Mouse (Mus musculus) spleen, postnatal 36 days (tissue): ENCODE results near the gene Cldn1.

Experiments
- DNase-seq, 2 experiments: peaks; one replicate each; pipeline ENCODE4 v3.0.0; 2022; ENCODE audit warnings: low spot score in 2 of 2, mixed read lengths in 1 of 2

The Cldn1 gene

DNA sequence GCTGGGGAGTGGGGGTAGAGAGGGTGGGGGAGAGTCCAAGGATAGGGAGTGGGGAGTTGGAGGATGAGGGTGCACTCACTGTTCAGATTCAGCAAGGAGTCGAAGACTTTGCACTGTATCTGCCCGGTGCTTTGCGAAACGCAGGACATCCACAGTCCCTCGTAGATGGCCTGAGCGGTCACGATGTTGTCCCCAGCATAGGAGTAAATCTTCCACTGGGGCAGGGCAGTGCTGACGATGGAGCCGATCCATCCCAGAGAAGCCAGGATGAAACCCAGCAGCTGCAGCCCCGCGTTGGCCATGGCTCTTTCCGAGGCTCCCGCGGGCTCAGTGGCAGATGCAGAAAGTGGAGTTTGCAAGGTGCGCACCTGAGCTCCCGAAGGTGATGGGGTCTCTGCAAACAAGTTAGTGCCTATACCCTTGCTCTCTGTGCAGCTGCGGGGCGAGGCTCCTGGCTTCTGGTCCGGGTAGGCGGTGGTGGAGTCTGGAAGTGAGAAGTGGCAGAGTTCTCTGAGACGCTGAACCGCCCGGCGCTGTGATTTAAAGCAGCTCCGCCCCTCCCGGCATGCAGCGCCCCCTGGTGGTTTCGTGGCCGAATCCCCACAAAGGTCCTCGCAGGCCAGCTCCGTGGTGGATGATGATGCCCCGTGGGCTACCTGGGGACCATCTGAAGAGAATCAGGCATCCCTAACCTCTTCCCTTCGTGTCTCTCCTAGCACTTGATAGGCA is at the start of gene Cldn1:
Gene Cldn1 (minus strand): TSS at position 517 of the 729 bp plus-strand sequence.
- DNase-seq, result peak; percentile 6 to 23

DNA sequence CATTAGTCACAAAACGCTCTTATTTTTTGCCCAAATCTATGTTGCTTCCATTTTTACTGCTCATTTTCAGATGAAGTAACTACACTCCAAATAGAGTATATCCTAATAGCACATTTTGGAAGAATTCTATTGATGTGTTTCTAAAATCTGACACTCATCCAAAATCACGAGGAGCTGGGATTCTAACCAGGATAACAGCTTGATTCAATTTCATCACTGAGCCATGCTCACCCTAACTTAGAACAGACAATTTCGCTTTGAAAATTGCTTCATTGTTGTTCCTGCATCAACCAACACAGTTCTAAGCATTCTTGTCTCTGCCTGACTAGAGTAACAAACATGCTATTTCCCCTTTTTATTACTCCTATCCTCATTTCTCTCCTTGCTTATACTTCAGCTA is 47.0 kb upstream of the Cldn1 start:
- no peak for DNase-seq

DNA sequence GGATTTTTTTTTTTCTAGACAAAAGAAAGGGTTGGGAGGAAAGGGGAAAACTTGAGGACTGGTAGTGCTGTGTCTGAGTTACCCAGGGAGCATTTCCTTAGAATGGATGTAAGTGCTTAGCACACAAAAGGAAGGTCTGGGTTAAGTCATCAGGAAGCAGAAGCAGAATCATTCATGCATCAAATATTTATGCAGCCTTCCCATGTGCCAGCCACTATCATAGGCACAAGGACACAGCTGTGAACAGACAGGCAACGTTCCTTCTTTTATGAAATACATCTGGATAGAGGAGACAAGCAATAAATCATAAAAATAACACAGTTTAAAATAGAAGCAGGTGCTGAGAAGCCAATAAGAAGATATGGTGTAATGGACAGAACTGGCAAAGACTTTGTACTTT is 32.4 kb upstream of the Cldn1 start:
- no peak for DNase-seq

GRCm38 (mm10) chr16:26400971-26401370 is 29.3 kb upstream of the Cldn1 start:
- no peak for DNase-seq

GRCm38 (mm10) chr16:26400549-26400948 is 28.9 kb upstream of the Cldn1 start:
- DNase-seq, result no peak

- DNase-seq, result no peak
Measured at GRCm38 (mm10) chr16:26390936-26391335, 19.3 kb upstream of the Cldn1 start.

- DNase-seq, result no peak
Measured at GRCm38 (mm10) chr16:26386159-26386558, 14.5 kb upstream of the Cldn1 start.

- DNase-seq, result no peak
Measured at GRCm38 (mm10) chr16:26384112-26384649, 12.5 kb upstream of the Cldn1 start.

- DNase-seq, result no peak
Measured at GRCm38 (mm10) chr16:26377170-26377569, 5.5 kb upstream of the Cldn1 start.

GRCm38 (mm10) chr16:26370127-26370526 is 1.5 kb downstream of the Cldn1 start:
- DNase-seq, result no peak

DNA sequence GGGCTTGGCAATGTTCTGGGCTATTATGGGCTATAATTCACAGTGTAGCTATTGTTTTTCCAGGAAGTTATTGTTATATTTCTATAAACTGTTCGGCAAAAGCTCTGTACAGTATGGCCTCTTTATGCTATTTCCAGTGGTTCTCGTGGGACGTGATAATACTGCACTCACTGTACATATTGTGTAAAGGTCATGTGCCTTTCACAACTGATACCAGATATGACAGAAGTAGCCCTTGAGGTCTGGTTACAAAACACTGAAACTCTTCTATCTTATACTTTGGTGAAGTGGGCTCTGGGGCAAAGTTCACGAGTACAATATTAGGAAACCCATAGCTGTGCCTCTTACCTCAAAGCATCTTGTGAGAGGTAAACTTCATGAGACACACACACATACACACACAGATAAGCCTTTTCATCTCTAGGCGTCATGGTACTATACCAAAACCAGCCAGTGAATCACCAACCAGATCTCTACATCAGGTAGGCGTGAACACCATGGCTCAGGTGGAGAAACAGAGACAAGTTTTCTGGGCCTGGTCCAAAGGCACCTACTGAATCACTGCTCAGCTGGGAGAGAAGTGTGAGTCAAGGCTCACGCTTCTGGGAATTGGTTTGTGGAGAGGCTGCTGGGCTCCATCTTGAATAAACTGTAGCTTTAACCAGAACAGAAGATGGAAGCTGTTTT is 2.5 kb downstream of the Cldn1 start:
- no peak for DNase-seq

DNA sequence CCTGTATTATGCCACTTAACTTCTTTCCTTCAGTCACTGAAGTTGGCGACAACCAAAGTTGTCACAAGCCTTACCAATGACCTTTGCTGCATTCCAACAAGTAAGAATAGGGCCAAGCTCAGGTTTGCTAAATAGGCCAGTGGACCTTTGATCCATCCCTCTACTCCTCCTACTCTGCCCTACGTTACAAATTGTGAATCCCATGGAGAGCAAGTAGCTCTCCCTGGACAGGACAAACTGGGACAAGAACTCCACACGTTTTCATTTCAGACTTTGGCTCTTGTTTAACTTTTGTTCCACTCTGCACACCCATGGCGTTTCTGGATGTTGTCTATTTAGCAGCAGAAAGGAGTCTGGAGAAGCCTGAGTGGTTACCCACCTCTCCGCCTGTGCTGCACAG is 3.5 kb downstream of the Cldn1 start:
- DNase-seq, result no peak

GRCm38 (mm10) chr16:26360694-26361093 is 10.9 kb downstream of the Cldn1 start:
- DNase-seq, result no peak

- no peak for DNase-seq
Measured at GRCm38 (mm10) chr16:26359619-26360018, 12.0 kb downstream of the Cldn1 start.

GRCm38 (mm10) chr16:26358898-26359297 is 12.7 kb downstream of the Cldn1 start:
- no peak for DNase-seq

GRCm38 (mm10) chr16:26357863-26358780 is 13.5 kb downstream of the Cldn1 start:
- no peak for DNase-seq

DNA sequence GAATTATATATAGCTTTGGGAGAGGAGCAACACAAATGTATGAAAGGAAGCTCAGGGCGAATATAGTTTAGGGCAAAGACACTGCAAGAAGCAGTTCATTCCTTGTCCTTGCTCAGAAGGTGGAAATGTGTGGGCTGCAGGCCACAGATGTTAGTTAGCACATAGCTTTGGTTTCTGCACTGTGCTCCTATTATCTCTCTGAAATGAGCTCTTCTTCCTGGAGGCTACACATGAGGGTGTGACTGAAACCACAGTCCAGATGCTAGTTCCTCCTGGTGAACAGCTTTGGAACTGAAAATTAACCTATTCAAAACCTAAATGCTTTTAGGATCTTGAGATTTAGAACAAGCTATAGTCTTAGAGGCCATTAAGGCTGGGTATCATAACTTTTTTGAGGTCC is 16.1 kb downstream of the Cldn1 start:
- DNase-seq, result no peak

DNA sequence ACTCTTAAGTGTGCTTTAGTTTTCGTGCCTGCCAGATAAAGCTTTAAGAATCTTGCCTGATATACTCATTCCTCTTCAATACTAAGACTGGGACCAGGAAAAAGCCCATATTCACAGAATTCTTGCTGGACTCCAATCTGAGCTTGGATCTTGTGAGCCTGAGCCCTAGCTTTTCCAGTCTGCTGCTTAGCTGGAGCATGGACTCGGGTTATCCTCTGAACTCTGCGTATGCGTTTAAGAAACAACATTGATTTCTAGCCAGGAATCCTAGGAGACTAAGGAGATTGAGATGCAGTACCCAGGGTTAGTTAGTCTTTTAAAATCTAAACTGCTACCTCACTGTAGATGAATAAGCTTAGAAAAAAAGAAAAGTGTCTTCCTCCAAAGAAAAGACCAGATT is 20.9 kb downstream of the Cldn1 start:
- DNase-seq, result no peak

DNA sequence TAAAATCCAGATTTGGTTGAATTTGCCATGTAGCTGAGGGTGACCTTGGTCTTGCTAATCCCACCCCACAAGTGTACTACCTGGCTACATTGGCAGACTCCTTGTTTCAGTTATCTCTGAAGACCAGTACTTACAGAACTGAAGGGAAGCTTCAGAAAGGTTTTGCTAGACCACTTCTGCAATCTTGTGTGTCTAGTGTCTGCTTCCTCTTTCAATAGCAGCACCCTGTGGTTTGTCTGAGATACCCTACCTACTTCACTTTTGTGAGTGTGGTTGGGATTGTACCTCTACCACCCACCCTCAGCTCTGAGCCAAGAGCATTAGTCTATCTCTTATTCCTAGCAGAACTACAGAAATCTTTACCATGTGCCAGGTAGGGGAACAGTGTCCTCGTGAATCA is 22.8 kb downstream of the Cldn1 start:
- DNase-seq, result peak; percentile 4 to 11

DNA sequence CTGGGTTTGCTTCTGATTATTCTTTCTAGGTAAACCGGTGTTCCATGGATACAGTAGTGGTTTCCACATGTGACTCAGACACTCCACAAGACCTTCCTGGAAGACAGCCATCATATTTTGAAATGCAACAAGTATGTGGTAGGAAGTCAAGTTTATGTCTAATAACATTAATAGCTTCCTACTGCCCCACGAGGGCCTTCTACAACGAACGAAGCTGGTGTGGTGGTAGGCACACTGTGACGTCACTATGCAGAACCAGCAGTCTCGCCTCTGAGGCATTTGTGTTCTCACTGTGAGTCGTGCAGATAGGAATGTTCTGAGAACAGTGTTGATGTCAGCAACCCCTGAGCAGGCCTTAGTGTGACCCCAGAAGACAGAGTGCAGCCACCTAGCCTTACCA is 55.4 kb downstream of the Cldn1 start:
- no peak for DNase-seq

- DNase-seq, result no peak
Measured at GRCm38 (mm10) chr16:26314815-26315214, 56.8 kb downstream of the Cldn1 start.

DNA sequence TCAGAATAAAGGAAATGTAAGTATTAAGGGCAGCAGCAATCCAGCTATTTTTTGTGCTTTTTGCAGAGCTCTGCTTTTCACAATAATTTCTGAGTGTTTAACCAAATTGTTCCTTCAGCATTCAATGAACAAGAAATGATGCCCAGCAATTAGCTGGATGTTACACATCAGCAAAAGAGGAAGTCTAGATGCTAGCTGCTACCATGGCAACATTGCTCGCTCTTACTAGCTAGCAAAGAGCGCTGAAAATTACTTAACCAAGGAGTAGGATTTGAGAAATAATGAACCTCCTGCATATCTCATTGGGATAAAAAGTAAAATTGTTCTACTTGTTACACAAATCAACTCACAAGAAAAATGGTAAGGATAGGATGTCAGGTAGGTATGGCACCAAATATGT is 62.2 kb downstream of the Cldn1 start:
- no peak for DNase-seq
